Mouse (Mus musculus) adrenal gland, postnatal 36 days (tissue): ENCODE measurements around the gene 1700102P08Rik. TPM values are rescaled to one million over a fixed set of nuclear protein-coding genes. Genes with fewer than 3 reads are reported as not detected.

Source experiments
- DNase-seq, 2 experiments: peaks; one replicate each; pipeline ENCODE4 v3.0.0; 2021; ENCODE audit warnings: mixed read lengths in 1 of 2
- total RNA-seq, 2 experiments: library from RNA; stranded (reverse); gene quantifications; 2 replicates each; pipeline ENCODE4 v1.2.3; 2021

The 1700102P08Rik gene
- total RNA-seq, 2 experiments from 2014 or later = 0.93 to 1.3 TPM

DNA sequence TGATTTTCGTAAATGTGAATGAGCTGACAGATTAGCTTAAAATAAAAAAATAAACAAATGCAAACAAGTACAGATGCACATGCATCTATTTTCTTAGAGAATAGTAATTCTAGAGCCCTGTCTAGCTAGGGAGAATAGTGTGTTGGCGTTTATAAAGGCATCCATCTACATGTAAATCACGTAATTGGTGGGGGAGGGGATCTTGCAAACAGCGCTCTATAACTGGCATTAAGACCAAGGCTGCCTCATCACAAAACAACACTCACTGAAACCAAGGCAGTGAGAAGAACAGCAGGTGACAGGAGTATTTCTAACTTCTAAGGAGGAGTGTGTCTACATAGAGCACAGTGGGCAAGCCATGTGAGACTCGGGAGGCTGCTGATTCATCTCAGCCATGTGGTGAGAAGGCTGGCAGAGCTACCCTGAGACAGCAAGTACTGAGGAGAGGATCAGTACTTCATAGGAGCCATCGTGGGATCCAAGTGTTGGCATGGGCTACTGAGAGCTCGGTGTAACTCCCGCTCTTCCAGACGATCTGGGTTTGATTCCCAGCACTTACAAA is 18.9 kb downstream of the 1700102P08Rik start:
- no peak for DNase-seq

DNA sequence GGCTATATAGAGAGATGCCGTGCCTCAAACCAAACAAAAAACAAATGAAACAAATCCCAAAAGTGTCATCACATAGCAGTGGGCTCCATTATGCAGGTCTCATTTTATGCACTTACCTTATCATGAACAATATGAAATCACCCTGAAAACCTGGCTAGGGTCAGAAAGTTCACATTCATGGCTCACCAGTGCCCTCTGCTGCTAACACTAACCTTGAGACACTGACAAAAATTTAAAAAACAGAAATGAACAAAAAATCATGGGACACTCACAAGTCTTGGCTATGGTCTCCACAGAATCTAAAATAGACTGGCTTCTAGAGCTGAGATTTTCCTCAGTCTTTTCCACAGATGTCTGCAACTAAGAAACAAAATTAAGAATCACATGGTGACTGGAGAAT is 19.6 kb downstream of the 1700102P08Rik start:
- peak; percentile 24 to 67 for DNase-seq

GRCm38 (mm10) chr9:108428384-108428783 is 35.8 kb downstream of the 1700102P08Rik start, which contains the start of gene Ccdc36:
TSS of gene Ccdc36 (minus strand) at chr9:108428484.
- no peak for DNase-seq

DNA sequence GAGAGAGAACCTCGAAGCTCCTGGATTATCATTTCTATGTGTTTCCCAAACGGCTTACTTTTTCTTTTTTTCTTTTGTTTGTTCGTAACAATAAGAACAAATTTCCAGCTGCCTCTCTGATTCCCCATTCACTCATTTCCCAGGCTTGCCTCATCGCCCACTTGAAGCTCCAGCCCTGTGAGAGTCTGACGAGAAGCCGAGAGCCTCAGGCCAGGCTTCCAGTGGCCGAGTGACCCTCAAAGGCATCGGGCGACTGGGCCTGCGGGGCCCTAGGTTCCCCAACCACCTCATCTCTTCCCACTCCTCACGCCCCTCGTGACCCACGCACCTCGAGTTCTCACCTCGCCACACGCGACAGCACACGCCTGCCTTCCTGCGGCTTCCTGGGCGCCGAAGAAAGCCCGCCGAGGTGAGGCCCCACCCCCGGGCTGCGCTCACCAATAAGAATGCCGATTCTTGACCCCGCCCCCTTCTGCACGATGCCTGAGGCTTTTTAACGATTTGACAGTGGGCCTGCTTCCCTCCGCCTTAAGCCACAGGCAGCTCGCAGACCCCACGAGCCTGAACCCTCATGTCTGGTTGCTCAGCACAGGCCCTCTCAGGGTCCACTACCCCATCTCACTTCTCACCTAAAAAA is 38.9 kb downstream of the 1700102P08Rik start:
- peak in 1 of 2 experiments; percentile 26 for DNase-seq

- DNase-seq = no peak
These were observed 43.6 kb downstream of the 1700102P08Rik start, which contains the start of gene BC048562 for GRCm38 (mm10) chr9:108436182-108436581. TSS of gene BC048562 (plus strand) at chr9:108436482.

DNA sequence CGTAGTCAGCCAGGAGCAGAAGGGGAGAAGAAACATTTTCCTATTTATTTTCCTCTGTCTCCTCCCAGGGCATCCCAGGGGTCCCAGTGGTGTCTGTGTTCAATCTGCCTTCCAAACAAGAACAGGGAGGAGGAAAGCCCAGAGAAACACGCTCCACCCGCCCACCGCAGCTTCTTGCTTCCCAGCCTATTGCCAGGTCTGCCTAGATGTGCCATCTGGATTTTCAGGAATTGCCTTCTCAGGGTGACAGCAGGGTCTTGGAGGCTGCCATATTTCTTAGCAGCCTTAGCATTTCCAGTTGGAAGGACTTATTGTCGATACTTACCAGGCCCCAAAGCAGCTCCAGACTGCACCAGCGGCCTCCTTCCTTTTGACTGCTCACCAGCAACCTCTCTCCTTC is 46.6 kb downstream of the 1700102P08Rik start:
- no peak for DNase-seq

- no peak for DNase-seq
These were observed 47.9 kb downstream of the 1700102P08Rik start for GRCm38 (mm10) chr9:108440485-108440884.

DNA sequence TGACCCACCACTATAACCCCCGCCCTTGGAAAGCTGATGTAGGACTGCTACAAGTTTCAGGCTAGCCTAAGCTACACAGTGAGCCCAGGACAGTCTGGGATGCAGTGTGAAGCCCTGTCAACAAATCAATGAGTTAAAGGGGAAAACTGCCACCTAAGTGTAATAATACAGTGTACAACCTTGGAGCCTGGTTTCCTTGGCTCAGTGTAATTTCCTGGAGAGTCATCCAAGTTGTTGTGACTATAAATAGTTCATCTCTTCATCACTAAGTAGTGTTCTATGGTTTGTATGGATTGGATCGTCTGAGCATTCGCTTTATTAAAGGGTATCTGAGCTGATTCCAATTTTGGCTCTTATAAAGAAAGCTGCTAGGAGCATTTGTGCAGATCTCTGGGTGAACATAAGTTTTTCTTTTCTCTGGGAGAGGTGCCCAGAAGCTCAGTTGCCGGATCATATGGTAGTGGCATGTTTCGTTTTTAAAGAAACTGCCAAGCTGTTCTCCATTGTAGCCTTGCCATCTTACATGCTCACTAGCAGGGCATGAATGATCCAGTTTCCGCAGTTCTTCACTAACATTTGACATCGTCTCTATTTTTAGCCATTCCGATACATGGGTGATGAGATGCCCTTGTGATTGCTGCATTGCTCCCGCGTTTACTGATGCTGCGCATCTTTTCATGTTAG is 48.8 kb downstream of the 1700102P08Rik start:
- no peak for DNase-seq

DNA sequence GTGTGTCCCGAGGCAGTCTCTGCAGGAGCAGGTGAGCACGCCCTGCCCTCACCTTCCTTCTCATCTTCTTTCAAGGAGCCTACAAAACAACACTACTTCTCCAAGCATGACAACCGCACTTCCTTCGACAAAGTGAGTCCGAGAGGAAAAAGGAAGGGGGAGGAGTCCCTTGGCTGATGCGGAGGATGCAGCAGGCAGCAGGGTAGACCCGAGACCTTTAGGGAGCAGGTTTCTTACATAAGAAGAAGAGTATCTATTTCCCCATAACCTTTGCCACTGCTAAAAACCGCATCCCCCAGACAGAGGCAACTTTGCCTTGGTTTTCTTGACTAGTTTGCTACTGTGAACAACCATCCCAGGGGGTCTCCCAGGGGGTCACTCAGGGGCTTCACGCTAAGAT is 52.5 kb downstream of the 1700102P08Rik start:
- no peak for DNase-seq

GRCm38 (mm10) chr9:108449860-108450259 is 57.3 kb downstream of the 1700102P08Rik start:
- DNase-seq = peak; percentile 44 to 52

DNA sequence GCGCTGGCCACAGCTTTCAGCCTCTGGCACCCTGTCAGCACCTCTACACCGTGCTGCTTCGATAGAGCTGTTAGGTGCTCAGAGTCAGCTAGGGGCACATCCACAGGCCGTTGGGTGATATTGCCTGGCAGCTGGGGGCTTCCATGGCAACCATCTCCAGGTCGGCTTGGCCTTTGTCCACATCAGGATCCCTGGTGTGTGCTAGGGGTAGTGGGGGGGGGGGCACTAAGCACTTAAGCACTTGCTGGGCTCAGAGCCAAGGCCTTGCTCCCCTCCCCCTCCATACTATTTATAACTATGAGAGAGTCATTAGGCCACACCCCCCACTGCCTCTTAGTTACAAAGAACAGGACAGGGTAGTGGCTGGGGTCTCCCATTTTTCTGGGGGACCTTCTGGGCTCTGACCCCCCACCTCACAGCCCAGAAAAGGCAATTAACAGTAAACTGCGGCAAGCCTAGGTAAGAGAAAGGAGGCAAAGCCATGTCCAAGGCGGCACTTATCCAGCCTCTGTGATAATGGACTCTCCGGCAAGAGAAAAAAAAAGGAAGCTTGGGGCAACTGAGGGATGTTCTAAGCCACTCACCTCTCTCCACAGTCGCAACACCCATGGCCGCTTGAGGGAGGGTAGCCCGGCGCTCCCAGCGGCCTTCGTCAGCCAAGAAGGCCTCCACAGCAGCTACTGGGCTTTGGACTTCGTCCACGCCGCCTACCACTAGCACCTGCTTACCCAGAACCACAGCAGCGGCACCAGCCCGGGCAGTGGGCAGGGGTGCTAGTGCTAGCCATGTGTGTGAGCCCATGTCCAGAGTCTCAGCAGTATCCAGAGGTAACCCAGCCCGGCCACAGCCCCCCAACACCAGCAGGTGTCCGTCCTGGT is 57.9 kb downstream of the 1700102P08Rik start:
- peak in 1 of 2 experiments; percentile 42 for DNase-seq

DNA sequence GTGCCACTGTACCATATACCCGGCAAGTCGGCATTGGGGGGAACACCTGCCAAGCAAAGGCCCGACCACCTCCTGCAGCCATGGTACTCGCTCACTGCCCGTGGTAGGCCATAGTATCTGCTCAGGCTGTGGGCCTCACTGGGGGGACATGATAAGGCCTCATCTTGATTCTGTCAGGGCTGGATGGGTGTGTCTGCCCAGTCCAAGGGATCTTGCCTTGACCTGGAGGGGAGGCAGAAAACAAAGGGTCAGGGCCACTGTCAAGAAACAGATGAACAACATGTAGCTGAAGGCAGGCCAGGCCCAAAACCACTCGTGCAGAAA is 58.5 kb downstream of the 1700102P08Rik start:
- DNase-seq = no peak

GRCm38 (mm10) chr9:108451519-108452160 is 59.0 kb downstream of the 1700102P08Rik start:
- DNase-seq = no peak

- DNase-seq = peak; percentile 91 to 93
These were observed 59.8 kb downstream of the 1700102P08Rik start for GRCm38 (mm10) chr9:108452291-108452906.

- DNase-seq = no peak
These were observed 60.3 kb downstream of the 1700102P08Rik start for GRCm38 (mm10) chr9:108452911-108453310.

DNA sequence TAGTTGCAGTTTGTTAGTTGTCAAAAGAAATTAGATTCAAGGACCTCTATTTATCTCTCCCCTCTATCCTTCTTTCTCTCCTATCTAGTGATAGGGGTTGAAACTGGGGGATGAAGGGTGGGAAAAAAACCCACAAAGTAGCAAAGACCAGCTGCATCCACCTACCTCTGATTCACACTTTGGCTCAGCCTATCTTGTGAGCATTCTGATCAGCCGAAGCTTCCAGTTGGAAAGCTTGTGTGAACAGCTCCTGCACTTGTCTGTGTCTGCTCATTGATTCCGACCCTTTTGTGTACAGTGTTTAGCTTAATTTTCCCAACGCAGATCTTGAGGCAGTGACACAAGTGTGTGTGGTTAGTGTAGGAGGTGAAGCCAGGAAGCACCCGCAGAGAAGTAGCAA is 60.9 kb downstream of the 1700102P08Rik start:
- no peak for DNase-seq

DNA sequence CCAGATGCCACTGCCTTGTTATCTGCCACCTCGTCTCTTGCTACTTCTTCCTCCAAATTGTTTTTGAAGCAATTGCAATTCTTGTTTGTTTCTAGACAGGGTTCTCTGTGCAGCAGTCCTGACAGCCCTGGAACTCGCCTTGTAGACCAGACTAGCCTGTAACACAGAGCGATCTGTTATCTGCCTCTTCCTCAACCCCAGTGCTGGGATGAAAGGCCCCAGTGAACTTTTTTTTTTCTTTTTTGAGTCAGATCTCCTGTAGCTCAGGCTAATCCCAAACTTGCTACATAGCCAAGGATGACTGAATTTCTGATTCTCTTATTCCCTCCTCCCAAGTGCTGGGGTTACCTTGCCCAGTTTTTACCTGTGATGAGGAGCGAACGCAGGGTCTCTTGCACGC is 61.8 kb downstream of the 1700102P08Rik start:
- no peak for DNase-seq

- DNase-seq = no peak
These were observed 63.4 kb downstream of the 1700102P08Rik start for GRCm38 (mm10) chr9:108455747-108456571.

- DNase-seq = no peak
These were observed 64.3 kb downstream of the 1700102P08Rik start for GRCm38 (mm10) chr9:108456953-108457352.

- no peak for DNase-seq
These were observed 67.3 kb downstream of the 1700102P08Rik start for GRCm38 (mm10) chr9:108459939-108460318.
